Mouse (Mus musculus) central nervous system, embryonic 14 days (tissue): ENCODE measurements around the gene Olfr1225. TPM values are rescaled to one million over a fixed set of nuclear protein-coding genes. Genes with fewer than 3 reads are reported as not detected.

ENCODE experiments used
- polyA plus RNA-seq: library from polyadenylated mRNA; depleted of rRNA; stranded (reverse); fragments of >200 nt; gene quantifications from 2 replicates; pipeline ENCODE4 v1.2.3, GENCODE M21; 2012; rRNA removed

Olfr1225 gene
- not detected in 2 replicates for polyA plus RNA-seq

DNA sequence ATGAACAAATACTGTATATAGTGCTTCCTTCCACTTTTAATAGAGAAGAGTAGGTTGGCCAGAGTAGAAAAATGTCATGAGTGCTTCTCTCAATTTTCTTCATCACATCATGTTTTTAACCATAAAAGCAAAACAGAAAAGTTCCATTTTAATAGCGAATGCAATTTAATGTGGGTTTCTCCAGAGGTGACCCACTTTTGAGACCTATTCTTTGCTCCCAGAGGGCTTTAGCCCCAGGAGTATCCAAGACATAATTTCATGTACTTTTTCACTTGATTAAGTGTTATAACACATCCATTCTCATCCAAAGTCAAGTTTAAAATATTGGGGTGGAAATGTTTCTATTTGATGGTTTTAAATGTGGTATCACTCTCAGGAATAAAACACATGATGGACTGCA lies at the start of gene Olfr1225:
Gene Olfr1225 (minus strand): TSS at position 101 of the 400 bp plus-strand sequence.

DNA sequence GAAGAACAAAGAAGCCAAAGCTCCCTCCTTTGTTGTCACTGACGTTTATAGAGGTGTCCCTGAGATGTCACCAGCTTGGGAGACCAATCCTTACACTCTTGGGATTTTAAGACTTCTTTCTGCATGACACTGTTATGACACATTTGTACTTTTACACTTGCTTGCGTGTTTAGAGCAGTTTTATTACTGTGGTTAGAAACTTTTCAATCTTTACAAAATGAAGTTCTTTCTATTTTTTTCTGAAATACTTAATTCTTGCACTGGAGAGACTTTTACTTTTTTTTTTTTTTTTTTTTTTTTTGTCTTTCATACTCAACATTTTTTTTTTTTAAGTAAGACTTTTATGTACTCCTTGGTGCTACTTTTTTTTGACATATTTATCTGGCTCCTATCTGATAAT lies 25.5 kb upstream of the Olfr1225 start, which contains the start of gene Olfr1226:
Gene Olfr1226 (minus strand): TSS at position 101 of the 400 bp plus-strand sequence.

DNA sequence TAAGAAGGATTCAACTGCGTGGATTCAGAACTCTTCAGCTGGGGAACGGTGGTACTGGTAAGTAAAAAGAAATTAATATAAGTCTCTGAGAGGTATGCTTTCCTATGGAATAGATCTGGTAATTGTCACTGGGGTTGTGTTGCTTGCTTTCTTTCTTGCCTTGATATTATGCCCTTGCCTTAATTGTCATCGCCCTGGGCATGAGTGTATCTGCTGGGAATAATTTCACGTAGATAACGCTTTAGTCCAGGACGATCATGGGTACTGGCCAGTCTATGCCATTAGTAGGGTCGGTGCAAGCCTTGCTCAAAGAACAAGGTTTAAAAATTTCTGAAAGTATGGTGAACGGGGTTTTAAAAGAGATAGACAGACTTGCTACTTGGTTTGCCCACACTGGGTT lies 10.5 kb downstream of the Olfr1225 start, which contains the start of gene Olfr1224-ps1:
Gene Olfr1224-ps1 (minus strand): TSS at position 101 of the 400 bp plus-strand sequence.

DNA sequence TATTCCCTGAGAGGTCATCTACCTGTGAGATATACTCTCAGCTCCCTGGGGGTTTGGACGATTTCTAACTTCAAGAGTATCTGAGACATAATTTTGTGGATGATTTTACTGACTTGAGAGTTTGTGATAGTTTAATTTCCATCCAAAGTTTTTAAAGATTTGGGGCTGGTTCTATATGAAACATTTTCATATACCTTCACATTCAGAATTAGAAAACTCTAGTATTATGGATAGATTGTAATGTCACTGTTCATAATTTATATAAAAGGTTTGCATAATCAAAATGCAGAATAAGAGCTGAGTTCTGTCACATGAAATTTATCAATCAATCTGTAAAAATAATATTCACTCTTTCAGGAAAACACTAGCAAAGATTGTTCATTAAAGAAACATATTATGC lies 23.0 kb downstream of the Olfr1225 start, which contains the start of gene Olfr1223:
Gene Olfr1223 (minus strand): TSS at position 101 of the 400 bp plus-strand sequence.

DNA sequence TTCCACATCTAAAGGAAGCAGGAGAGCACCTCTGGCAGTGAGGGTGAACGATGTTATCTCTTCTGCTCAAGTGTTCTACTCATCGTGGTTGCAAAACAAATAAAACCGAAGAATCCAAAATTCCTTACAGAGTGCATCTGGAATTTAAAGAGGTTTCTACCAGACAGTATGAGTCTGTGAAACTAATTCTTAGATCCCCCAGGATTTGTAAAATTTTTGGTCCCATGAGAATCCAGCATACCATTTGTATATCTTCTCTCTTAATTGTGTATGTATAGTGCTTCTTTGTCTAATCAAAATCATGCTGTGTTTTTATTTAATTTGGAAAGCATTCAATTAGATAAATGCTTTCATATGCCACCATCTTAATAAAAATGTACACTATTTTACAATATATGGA lies 41.5 kb downstream of the Olfr1225 start, which contains the start of gene Olfr1222:
Gene Olfr1222 (minus strand): TSS at position 101 of the 400 bp plus-strand sequence.

Other genes starting within 250 kb of the Olfr1225 start
- gene Olfr1211, start 236.6 kb downstream of the Olfr1225 start, polyA plus RNA-seq: not detected in 2 replicates
- gene Olfr1212, start 220.7 kb downstream of the Olfr1225 start, polyA plus RNA-seq: not detected in 2 replicates
- gene Gm13762, start 194.4 kb downstream of the Olfr1225 start, polyA plus RNA-seq: not detected in 2 replicates
- gene Olfr1214, start 182.0 kb downstream of the Olfr1225 start, polyA plus RNA-seq: not detected in 2 replicates
- gene Olfr1215, start 167.7 kb downstream of the Olfr1225 start, polyA plus RNA-seq: not detected in 2 replicates
- gene Olfr1216, start 156.3 kb downstream of the Olfr1225 start, polyA plus RNA-seq: not detected in 2 replicates
- not detected in 2 replicates for gene Olfr1217, start 142.6 kb downstream of the Olfr1225 start, polyA plus RNA-seq
- gene Olfr1218, start 113.5 kb downstream of the Olfr1225 start, polyA plus RNA-seq: not detected in 2 replicates
- gene Olfr1219, start 91.2 kb downstream of the Olfr1225 start, polyA plus RNA-seq: not detected in 2 replicates
- not detected in 2 replicates for gene Olfr1220, start 67.8 kb downstream of the Olfr1225 start, polyA plus RNA-seq
- gene Olfr1221, start 57.4 kb downstream of the Olfr1225 start, polyA plus RNA-seq: not detected in 2 replicates
- not detected in 2 replicates for gene Olfr1222, start 41.6 kb downstream of the Olfr1225 start, polyA plus RNA-seq
- gene Olfr1223, start 23.1 kb downstream of the Olfr1225 start, polyA plus RNA-seq: not detected in 2 replicates
- gene Olfr1224-ps1, start 10.6 kb downstream of the Olfr1225 start, polyA plus RNA-seq: not detected in 2 replicates
- gene Olfr1226, start 25.4 kb upstream of the Olfr1225 start, polyA plus RNA-seq: not detected in 2 replicates
- gene Olfr1228, start 79.4 kb upstream of the Olfr1225 start, polyA plus RNA-seq: not detected in 2 replicates
- gene Olfr1229, start 113.3 kb upstream of the Olfr1225 start, polyA plus RNA-seq: not detected in 2 replicates
- not detected in 2 replicates for gene Olfr1230, start 122.6 kb upstream of the Olfr1225 start, polyA plus RNA-seq
- gene Olfr1231, start 132.4 kb upstream of the Olfr1225 start, polyA plus RNA-seq: not detected in 2 replicates
- gene Olfr1232, start 155.0 kb upstream of the Olfr1225 start, polyA plus RNA-seq: not detected in 2 replicates
- gene Olfr1233, start 167.7 kb upstream of the Olfr1225 start, polyA plus RNA-seq: not detected in 2 replicates
- not detected in 2 replicates for gene Olfr1234, start 190.2 kb upstream of the Olfr1225 start, polyA plus RNA-seq
- gene Olfr1238, start 235.0 kb upstream of the Olfr1225 start, polyA plus RNA-seq: not detected in 2 replicates
- not detected in 2 replicates for gene Olfr1239, start 245.7 kb upstream of the Olfr1225 start, polyA plus RNA-seq